Mouse (Mus musculus) right cerebral cortex, adult 2 months (tissue): ENCODE measurements at regions not wholly inside any gene's neighbourhood (a gene's known extent, or its start where the extent isn't known, plus 50 kb on each side); places are given as distances from the start of the nearest gene placed in this dataset.

Experiments
- DNase-seq, 2 experiments: peaks; one replicate each; pipeline ENCODE4 v3.0.0; 2021 to 2022; ENCODE audit warnings: low spot score in 2 of 2

- DNase-seq, result no peak
Measured at GRCm38 (mm10) chr13:37468304-37469178, 123.5 kb downstream of the Ly86 start.

GRCm38 (mm10) chr13:37470230-37470907 lies 125.4 kb downstream of the Ly86 start:
- no peak for DNase-seq

- DNase-seq, result no peak
Measured at GRCm38 (mm10) chr13:37473359-37473758, 128.4 kb downstream of the Ly86 start.

GRCm38 (mm10) chr13:37475804-37476203 lies 130.8 kb downstream of the Ly86 start:
- DNase-seq, result no peak

GRCm38 (mm10) chr13:37476256-37477053 lies 131.4 kb downstream of the Ly86 start:
- DNase-seq, result no peak

GRCm38 (mm10) chr13:37477342-37477741 lies 132.3 kb downstream of the Ly86 start:
- no peak for DNase-seq

- DNase-seq, result no peak
Measured at GRCm38 (mm10) chr13:37477749-37478548, 132.9 kb downstream of the Ly86 start.

GRCm38 (mm10) chr13:37479182-37479691 lies 134.2 kb downstream of the Ly86 start:
- DNase-seq, result no peak

GRCm38 (mm10) chr13:37481514-37481913 lies 136.5 kb downstream of the Ly86 start:
- DNase-seq, result no peak

GRCm38 (mm10) chr13:37482038-37482437 lies 137.0 kb downstream of the Ly86 start:
- no peak for DNase-seq

GRCm38 (mm10) chr13:37482589-37482988 lies 137.6 kb downstream of the Ly86 start:
- DNase-seq, result no peak

GRCm38 (mm10) chr13:37483010-37483855 lies 138.2 kb downstream of the Ly86 start:
- DNase-seq, result no peak

- DNase-seq, result no peak
Measured at GRCm38 (mm10) chr13:37484631-37485030, 139.6 kb downstream of the Ly86 start.

- DNase-seq, result no peak
Measured at GRCm38 (mm10) chr13:37492115-37493001, 147.3 kb downstream of the Ly86 start.

- no peak for DNase-seq
Measured at GRCm38 (mm10) chr13:37493331-37493730, 148.3 kb downstream of the Ly86 start.

- no peak for DNase-seq
Measured at GRCm38 (mm10) chr13:37495272-37495932, 150.4 kb downstream of the Ly86 start.

GRCm38 (mm10) chr13:37497986-37498385 lies 153.0 kb downstream of the Ly86 start:
- no peak for DNase-seq

- DNase-seq, result no peak
Measured at GRCm38 (mm10) chr13:37500668-37501286, 155.8 kb downstream of the Ly86 start.
